Mouse (Mus musculus) hindbrain, postnatal 0 days (tissue): ENCODE data around the gene Olfr470. TPM values are rescaled to one million over a fixed set of nuclear protein-coding genes. Genes with fewer than 3 reads are reported as not detected.

Experiments
- ATAC-seq: fragments of 200-750 bp; cut with Nextera tagmentation; 2 replicates; pipeline ENCODE4 v1.8.0; 2017; ENCODE audit warnings: mild to moderate bottlenecking, moderate TSS enrichment, moderate library complexity
- DNase-seq: peaks from one replicate; pipeline ENCODE4 v3.0.0-alpha.2; 2015; ENCODE audit warnings: low spot score
- H3K27ac ChIP-seq: fragments of 300-500 bp; sonication (generic); 2 replicates; pipeline ENCODE4 v1.5.1; 2014; ENCODE audit warnings: mild to moderate bottlenecking
- H3K27me3 ChIP-seq: fragments of 300-500 bp; sonication (generic); 2 replicates; pipeline ENCODE4 v1.6.1; 2014; ENCODE audit warnings: low read length, mixed read lengths; ENCODE audit not compliant: insufficient read depth
- H3K36me3 ChIP-seq: fragments of 300-500 bp; sonication (generic); 2 replicates; pipeline ENCODE4 v1.6.1; 2014; ENCODE audit warnings: low read length, mixed read lengths; ENCODE audit not compliant: insufficient read depth
- H3K4me1 ChIP-seq: fragments of 300-500 bp; sonication (generic); 2 replicates; pipeline ENCODE4 v1.6.1; 2014; ENCODE audit warnings: antibody characterized with exemption, low read length, mixed read lengths; ENCODE audit not compliant: insufficient read depth
- H3K4me2 ChIP-seq: fragments of 300-500 bp; sonication (generic); 2 replicates; pipeline ENCODE4 v1.6.1; 2014; ENCODE audit warnings: low read depth, mild to moderate bottlenecking, low read length, moderate library complexity, mixed read lengths
- H3K4me3 ChIP-seq: fragments of 300-500 bp; sonication (generic); 2 replicates; pipeline ENCODE4 v1.5.1; 2014; ENCODE audit warnings: low read length
- H3K9ac ChIP-seq: fragments of 300-500 bp; sonication (generic); replicated peaks from 2 replicates; pipeline ENCODE4 v1.6.1; 2014; ENCODE audit warnings: mild to moderate bottlenecking, low read length, moderate library complexity, mixed read lengths
- H3K9me3 ChIP-seq: fragments of 300-500 bp; sonication (generic); 2 replicates; pipeline ENCODE4 v1.6.1; 2016; ENCODE audit warnings: low read length, mixed read lengths
- CTCF ChIP-seq: IDR thresholded peaks from 2 replicates; pipeline ENCODE4 v1.5.1; 2016; ENCODE audit warnings: antibody characterized with exemption, control low read depth, low read depth
- whole genome bisulfite sequencing: fragments of 180-500 bp; shearing (Covaris S2); extraction: QIAGEN DNeasy Blood & Tissue Kit; methylation state at CpG from one replicate; pipeline ENCODE4 v1.1.7; 2014; 5-methylcytosine and 5-hydroxymethylcytosine counted together
- polyA plus RNA-seq: library from polyadenylated mRNA; unstranded; fragments of >200 nt; fragmentation: Nextera tagmentation; extraction: Ambion mirVana; gene quantifications from 2 replicates; pipeline ENCODE4 v1.2.1, GENCODE M21; 2015
- total RNA-seq: library from RNA; depleted of rRNA; stranded (reverse); fragments of >200 nt; gene quantifications from 2 replicates; pipeline ENCODE4 v1.2.3, GENCODE M21; 2014; rRNA removed

The Olfr470 gene
- total and polyA plus RNA-seq, 2 experiments from 2014 or later = not detected

DNA sequence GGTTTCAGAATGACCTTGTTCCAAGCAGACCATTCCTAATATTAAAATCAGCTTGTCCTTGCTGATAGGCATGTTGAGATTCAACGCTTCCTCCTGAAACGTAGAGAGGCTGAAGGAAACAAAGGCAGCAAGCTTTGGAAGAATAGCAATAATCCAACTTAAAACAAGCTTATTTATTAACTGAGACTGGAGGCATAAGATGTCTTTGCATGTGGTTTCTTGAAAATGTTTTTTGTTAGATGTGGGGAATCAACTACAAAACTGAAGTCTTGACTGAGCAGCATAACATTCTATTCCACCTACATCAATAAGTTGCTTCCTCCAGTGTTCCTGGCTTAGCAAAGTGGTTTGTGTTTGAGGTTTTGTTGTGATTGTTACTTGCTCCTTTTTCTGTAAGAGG lies 46.2 kb downstream of the Olfr470 start, which contains the start of gene Ovch2:
Gene Ovch2, minus strand, starts transcription at position 101 of the 400 bp plus-strand sequence.
- TF ChIP-seq CTCF = no peak
- Histone ChIP-seq H3K27me3 (no peaks in the 10 kb centered on the region), H3K9ac (no peak within 1 kb of the TSS), H3K4me1 (no peaks in the 10 kb centered on the region), H3K27ac (no peak within 1 kb of the TSS), H3K4me3 (no peak within 1 kb of the TSS), H3K36me3 (no peaks in the 10 kb centered on the region), H3K4me2 (no peak within 1 kb of the TSS), H3K9me3 (no peaks in the 10 kb centered on the region)
- 85% methylated on average over 2 of the region's 2 CpGs for WGBS
- DNase-seq (no peak), ATAC-seq (no peak)

DNA sequence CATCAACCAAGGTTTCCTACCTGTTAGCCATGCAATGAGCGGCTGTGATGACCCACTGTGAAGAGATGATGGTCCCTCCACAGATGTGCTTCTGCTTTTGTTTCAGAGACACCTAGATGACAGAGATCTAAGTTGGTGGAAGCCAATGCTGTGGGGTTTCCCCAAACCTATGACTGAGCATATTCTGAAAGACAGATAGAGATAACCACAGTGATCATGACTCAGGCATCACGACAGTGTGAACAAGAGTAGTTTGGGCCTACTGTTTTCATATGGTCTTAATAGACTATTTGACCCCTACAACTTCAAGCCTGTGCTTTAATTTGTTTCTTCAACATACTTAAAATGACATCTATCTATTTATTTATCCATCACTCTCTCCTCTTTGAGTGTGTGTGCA lies 50.8 kb downstream of the Olfr470 start:
- H3K4me3 ChIP-seq = no peak overlapping the region
- ATAC-seq (no peak), DNase-seq (no peak)
- no peak overlapping the region for H3K9ac ChIP-seq
- WGBS = 78% methylated on average over 2 of the region's 2 CpGs
- no peaks in the 10 kb centered on the region for H3K27me3 ChIP-seq
- no peak overlapping the region for H3K27ac ChIP-seq
- no peak overlapping the region for H3K4me2 ChIP-seq
- H3K36me3 ChIP-seq = no peaks in the 10 kb centered on the region
- no peaks in the 10 kb centered on the region for H3K9me3 ChIP-seq
- no peaks in the 10 kb centered on the region for H3K4me1 ChIP-seq
- TF ChIP-seq CTCF = no peak

Other genes starting within 250 kb of the Olfr470 start
- gene 5330417H12Rik, start 222.3 kb downstream of the Olfr470 start, total RNA-seq = not detected in 2 replicates
- gene 5330417H12Rik, start 222.3 kb downstream of the Olfr470 start, polyA plus RNA-seq = not detected in 2 replicates
- 0.21 TPM in 1 of 2 replicates, not detected in the other for gene Cyb5r2, start 89.5 kb downstream of the Olfr470 start, total RNA-seq
- gene Cyb5r2, start 89.5 kb downstream of the Olfr470 start, polyA plus RNA-seq = 0.20 and 0.66 TPM in 2 replicates
- gene Ovch2, start 46.3 kb downstream of the Olfr470 start, total RNA-seq = not detected in 2 replicates
- not detected in 2 replicates for gene Ovch2, start 46.3 kb downstream of the Olfr470 start, polyA plus RNA-seq
- not detected in 2 replicates for gene Olfr467, start 35.2 kb downstream of the Olfr470 start, total RNA-seq
- not detected in 2 replicates for gene Olfr467, start 35.2 kb downstream of the Olfr470 start, polyA plus RNA-seq
- gene Olfr469, start 21.9 kb downstream of the Olfr470 start, total RNA-seq = not detected in 2 replicates
- gene Olfr469, start 21.9 kb downstream of the Olfr470 start, polyA plus RNA-seq = not detected in 2 replicates
- gene Olfr472, start 50.4 kb upstream of the Olfr470 start, total RNA-seq = not detected in 2 replicates
- not detected in 2 replicates for gene Olfr472, start 50.4 kb upstream of the Olfr470 start, polyA plus RNA-seq
- gene Olfr473, start 83.0 kb upstream of the Olfr470 start, total RNA-seq = not detected in 2 replicates
- gene Olfr473, start 83.0 kb upstream of the Olfr470 start, polyA plus RNA-seq = not detected in 2 replicates
- not detected in 2 replicates for gene Olfr474, start 107.2 kb upstream of the Olfr470 start, total RNA-seq
- not detected in 2 replicates for gene Olfr474, start 107.2 kb upstream of the Olfr470 start, polyA plus RNA-seq
- gene Olfr476, start 117.3 kb upstream of the Olfr470 start, total RNA-seq = not detected in 2 replicates
- not detected in 2 replicates for gene Olfr476, start 117.3 kb upstream of the Olfr470 start, polyA plus RNA-seq
- not detected in 2 replicates for gene Olfr477, start 139.2 kb upstream of the Olfr470 start, total RNA-seq
- gene Olfr477, start 139.2 kb upstream of the Olfr470 start, polyA plus RNA-seq = not detected in 2 replicates
- not detected in 2 replicates for gene Olfr478, start 186.5 kb upstream of the Olfr470 start, total RNA-seq
- gene Olfr478, start 186.5 kb upstream of the Olfr470 start, polyA plus RNA-seq = not detected in 2 replicates
- gene Olfr479, start 203.2 kb upstream of the Olfr470 start, total RNA-seq = not detected in 2 replicates
- not detected in 2 replicates for gene Olfr479, start 203.2 kb upstream of the Olfr470 start, polyA plus RNA-seq
- gene Olfr480, start 219.9 kb upstream of the Olfr470 start, total RNA-seq = not detected in 2 replicates
- gene Olfr480, start 219.9 kb upstream of the Olfr470 start, polyA plus RNA-seq = not detected in 2 replicates
- gene Olfr481, start 232.4 kb upstream of the Olfr470 start, total RNA-seq = not detected in 2 replicates
- gene Olfr481, start 232.4 kb upstream of the Olfr470 start, polyA plus RNA-seq = not detected in 2 replicates